Mouse (Mus musculus): ENCODE results near the gene Gstp3. TPM values are rescaled to one million over a fixed set of nuclear protein-coding genes. Genes with fewer than 3 reads are reported as not detected.
A peak's percentile ranks its signal among the peaks of the same experiment; 100 is the strongest.

Gstp3 gene
- polyA plus RNA-seq, 1 experiment from 2014 or later = 105 TPM

DNA sequence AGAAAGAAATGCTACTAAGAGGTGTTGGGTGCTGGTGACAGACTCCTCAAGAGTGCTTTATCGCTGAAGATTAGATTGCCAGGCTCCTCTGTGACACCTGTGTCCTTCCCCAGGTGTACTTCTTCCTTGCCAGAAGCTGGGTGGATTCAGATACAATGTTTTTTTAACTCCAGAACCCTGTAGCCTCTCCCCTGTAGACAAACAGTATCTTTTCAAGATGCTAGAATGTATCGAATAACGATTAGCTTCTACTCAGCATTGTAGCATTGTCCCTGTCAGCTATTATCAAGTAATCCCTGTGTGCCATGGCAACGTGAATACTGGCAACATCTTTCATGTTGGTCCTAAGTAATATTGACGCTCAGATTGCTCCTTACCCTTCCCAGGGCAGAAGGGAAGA is 25.6 kb downstream of the Gstp3 start:
- Histone ChIP-seq H3K9ac (ENCODE audit: low read depth, low read length) (no peak overlapping the region), H3K4me2 (ENCODE audit: low read depth, low read length) (no peak overlapping the region), H3K4me1 (ENCODE audit: control insufficient read depth, low read depth, low read length) (peaks cover 19% of the 10 kb centered on the region), H3K9me3 (replicated peaks; ENCODE audit: control insufficient read depth, low read length) (no peaks in the 10 kb centered on the region), H3K27me3 (ENCODE audit: control insufficient read depth, insufficient read depth, low read depth, low read length) (no peaks in the 10 kb centered on the region), H3K36me3 (ENCODE audit: control insufficient read depth, insufficient read depth) (no peaks in the 10 kb centered on the region; the same call in 1 of the 2 replicates), H3K4me3 (ENCODE audit: low read depth, low read length) (no peak overlapping the region), H3K27ac (ENCODE audit: low read length) (peak overlapping the region; percentile 8; the same call in 1 of the 2 replicates)
- WGBS (ENCODE audit: insufficient replicate concordance) = 60% methylated on average over 5 of the region's 5 CpGs
- no peak for ATAC-seq (ENCODE audit: low read depth)

DNA sequence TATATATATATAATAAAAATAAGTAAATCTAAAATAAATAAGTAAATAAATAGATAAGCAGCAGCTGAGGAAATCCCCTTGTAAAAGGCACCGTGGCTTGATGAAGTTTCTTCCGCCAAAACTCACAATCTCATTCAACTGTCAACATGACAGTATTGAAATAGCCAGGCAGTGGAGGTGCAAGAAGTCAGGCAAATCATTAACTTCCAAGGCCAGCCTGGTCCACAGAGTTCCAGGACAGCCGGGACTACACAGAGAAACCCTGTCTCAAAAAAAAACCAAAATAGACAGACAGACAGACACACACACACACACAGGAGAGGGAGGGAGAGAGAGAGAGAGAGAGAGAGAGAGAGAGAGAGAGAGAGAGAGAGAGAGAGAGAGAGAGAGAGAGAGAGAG is 26.1 kb downstream of the Gstp3 start:
- Histone ChIP-seq H3K4me3 (ENCODE audit: low read depth, low read length) (no peak overlapping the region), H3K9me3 (replicated peaks; ENCODE audit: control insufficient read depth, low read length) (no peaks in the 10 kb centered on the region), H3K4me2 (ENCODE audit: low read depth, low read length) (no peak overlapping the region), H3K4me1 (ENCODE audit: control insufficient read depth, low read depth, low read length) (peaks cover 17% of the 10 kb centered on the region), H3K27me3 (ENCODE audit: control insufficient read depth, insufficient read depth, low read depth, low read length) (no peaks in the 10 kb centered on the region), H3K9ac (ENCODE audit: low read depth, low read length) (no peak overlapping the region), H3K36me3 (ENCODE audit: control insufficient read depth, insufficient read depth) (no peaks in the 10 kb centered on the region; the same call in 1 of the 2 replicates), H3K27ac (ENCODE audit: low read length) (peak overlapping the region; percentile 60)
- ATAC-seq (ENCODE audit: low read depth) = peak; percentile 57
- WGBS (ENCODE audit: insufficient replicate concordance) = 57% methylated on average over 3 of the region's 3 CpGs

DNA sequence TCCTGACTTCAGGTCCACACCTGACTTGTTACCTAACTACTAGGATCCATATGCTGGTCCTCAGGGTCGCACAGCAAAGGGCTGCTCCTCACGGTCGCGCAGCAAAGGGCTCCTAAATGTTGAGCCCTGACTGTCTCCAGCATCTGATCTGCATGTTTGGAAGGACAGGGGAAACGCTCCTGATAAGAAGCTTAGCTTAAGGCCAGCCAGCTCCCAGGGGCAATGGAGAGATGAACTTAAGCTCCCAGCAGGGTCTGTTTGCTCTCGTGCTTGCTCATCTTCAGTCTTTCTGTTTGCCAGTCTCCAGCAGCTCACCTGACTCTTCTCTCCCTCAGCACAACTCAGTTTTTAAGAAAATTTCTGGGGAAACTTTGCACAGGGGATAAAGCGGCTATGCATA is 26.7 kb downstream of the Gstp3 start:
- no peak overlapping the region for H3K4me3 ChIP-seq (ENCODE audit: low read depth, low read length)
- H3K4me2 ChIP-seq (ENCODE audit: low read depth, low read length) = no peak overlapping the region
- peak overlapping the region; percentile 60 for H3K27ac ChIP-seq (ENCODE audit: low read length)
- peaks cover 12% of the 10 kb centered on the region for H3K4me1 ChIP-seq (ENCODE audit: control insufficient read depth, low read depth, low read length)
- H3K36me3 ChIP-seq (ENCODE audit: control insufficient read depth, insufficient read depth) = no peaks in the 10 kb centered on the region; the same call in 1 of the 2 replicates
- no peak overlapping the region for H3K9ac ChIP-seq (ENCODE audit: low read depth, low read length)
- H3K27me3 ChIP-seq (ENCODE audit: control insufficient read depth, insufficient read depth, low read depth, low read length) = no peaks in the 10 kb centered on the region
- H3K9me3 ChIP-seq (replicated peaks; ENCODE audit: control insufficient read depth, low read length) = no peaks in the 10 kb centered on the region
- ATAC-seq (ENCODE audit: low read depth) = no peak
- WGBS (ENCODE audit: insufficient replicate concordance) = 45% methylated on average over 7 of the region's 7 CpGs

DNA sequence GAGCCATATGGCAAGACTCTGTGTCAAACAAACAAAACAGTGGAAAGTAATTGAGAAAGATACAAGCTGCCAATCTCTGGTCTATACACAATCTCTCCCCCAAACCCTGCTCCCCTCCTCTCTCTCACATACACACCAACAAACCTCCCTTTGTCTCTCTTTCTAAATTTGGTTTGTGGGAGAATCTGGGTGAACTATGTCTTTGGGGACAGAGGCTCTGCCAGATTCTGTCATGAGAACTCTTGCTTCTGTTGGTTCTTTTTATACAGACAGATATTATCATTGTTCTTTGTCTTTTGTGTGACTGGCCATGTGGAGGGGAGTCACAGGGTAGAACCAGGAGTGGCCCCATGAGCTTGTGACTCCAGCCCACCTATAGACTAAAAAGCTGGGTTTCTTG is 31.8 kb downstream of the Gstp3 start:
- Histone ChIP-seq H3K27ac (ENCODE audit: low read length) (no peak overlapping the region), H3K27me3 (ENCODE audit: control insufficient read depth, insufficient read depth, low read depth, low read length) (no peaks in the 10 kb centered on the region), H3K36me3 (ENCODE audit: control insufficient read depth, insufficient read depth) (no peaks in the 10 kb centered on the region), H3K4me2 (ENCODE audit: low read depth, low read length) (no peak overlapping the region), H3K9me3 (replicated peaks; ENCODE audit: control insufficient read depth, low read length) (no peaks in the 10 kb centered on the region; the same call in 1 of the 2 replicates), H3K4me3 (ENCODE audit: low read depth, low read length) (no peak overlapping the region), H3K4me1 (ENCODE audit: control insufficient read depth, low read depth, low read length) (no peaks in the 10 kb centered on the region), H3K9ac (ENCODE audit: low read depth, low read length) (no peak overlapping the region)
- no peak for ATAC-seq (ENCODE audit: low read depth)

DNA sequence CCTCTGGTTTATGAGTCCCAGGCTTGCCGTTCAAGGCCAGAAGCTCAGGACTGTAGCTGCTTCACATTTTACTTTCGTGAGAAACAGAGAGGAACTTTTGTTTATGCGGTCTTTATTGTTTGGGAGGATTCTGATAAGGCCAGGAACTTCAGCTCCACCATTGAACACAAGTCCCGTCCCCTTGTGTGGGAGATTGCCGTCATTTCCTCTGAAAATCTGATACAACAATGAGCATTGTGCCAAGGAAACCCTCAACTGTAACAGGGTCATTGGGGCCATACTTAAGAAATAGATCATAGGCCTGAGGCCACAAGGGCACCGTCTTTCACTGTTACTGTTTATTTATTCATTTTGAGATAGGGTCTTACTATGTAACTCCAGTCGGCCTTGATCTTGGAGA is 36.2 kb downstream of the Gstp3 start:
- H3K4me2 ChIP-seq (ENCODE audit: low read depth, low read length) = no peak overlapping the region
- H3K4me3 ChIP-seq (ENCODE audit: low read depth, low read length) = no peak overlapping the region
- 54% methylated on average over 7 of the region's 7 CpGs for WGBS (ENCODE audit: insufficient replicate concordance)
- no peak for ATAC-seq (ENCODE audit: low read depth)
- H3K9me3 ChIP-seq (replicated peaks; ENCODE audit: control insufficient read depth, low read length) = no peaks in the 10 kb centered on the region; the same call in 1 of the 2 replicates
- no peak overlapping the region for H3K27ac ChIP-seq (ENCODE audit: low read length)
- H3K4me1 ChIP-seq (ENCODE audit: control insufficient read depth, low read depth, low read length) = peaks cover 12% of the 10 kb centered on the region
- no peaks in the 10 kb centered on the region for H3K27me3 ChIP-seq (ENCODE audit: control insufficient read depth, insufficient read depth, low read depth, low read length)
- H3K9ac ChIP-seq (ENCODE audit: low read depth, low read length) = no peak overlapping the region
- H3K36me3 ChIP-seq (ENCODE audit: control insufficient read depth, insufficient read depth) = no peaks in the 10 kb centered on the region

DNA sequence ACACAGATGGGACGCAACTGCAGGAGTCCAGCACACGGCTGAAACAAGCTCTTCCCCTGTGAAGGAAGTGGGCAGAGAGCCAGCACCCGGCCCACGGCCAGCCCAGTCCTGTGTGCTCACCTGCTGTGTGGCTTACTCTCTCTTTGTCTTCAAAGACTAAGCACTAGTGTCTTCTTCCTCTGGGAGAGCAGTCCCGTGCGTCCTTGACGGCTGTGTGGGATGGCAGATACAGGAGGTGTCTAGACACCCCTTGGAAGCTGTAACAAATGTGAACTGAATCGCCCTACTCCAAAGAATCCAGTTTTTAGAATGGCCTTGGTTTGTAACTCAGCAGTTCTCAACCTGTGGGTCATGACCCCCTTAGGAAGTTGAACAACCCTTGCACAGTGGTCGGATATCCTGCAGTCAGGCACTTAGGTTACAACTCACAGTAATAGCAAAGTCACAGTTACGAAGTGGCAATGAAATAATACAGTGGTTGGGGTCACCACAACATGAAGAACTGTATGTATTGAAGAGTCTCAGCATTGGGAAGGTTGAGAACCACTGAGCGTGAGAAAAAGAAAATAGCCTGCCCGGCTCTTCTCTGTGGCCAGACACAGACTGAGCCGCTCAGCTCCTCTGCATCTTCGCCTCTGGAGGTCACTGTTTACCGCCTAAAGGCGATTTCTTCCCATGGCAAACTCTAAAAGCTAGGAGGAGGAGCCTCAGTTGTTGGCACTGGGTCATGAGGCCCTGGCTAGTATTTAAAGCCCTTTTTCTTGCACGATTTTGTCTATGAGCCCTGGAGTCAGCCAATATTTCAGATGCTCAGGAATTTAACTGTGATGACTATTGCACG is 40.4 kb downstream of the Gstp3 start:
- peak overlapping the region; percentile 22; the same call in 1 of the 2 replicates for H3K9ac ChIP-seq (ENCODE audit: low read depth, low read length)
- peaks cover 25% of the 10 kb centered on the region for H3K4me1 ChIP-seq (ENCODE audit: control insufficient read depth, low read depth, low read length)
- no peaks in the 10 kb centered on the region for H3K36me3 ChIP-seq (ENCODE audit: control insufficient read depth, insufficient read depth)
- H3K4me2 ChIP-seq (ENCODE audit: low read depth, low read length) = peak overlapping the region; percentile 21; the same call in 1 of the 2 replicates
- 0 out of 2 replicates have a peak overlapping the region, but pooled peaks have one; percentile 14 for H3K27ac ChIP-seq (ENCODE audit: low read length)
- H3K27me3 ChIP-seq (ENCODE audit: control insufficient read depth, insufficient read depth, low read depth, low read length) = no peaks in the 10 kb centered on the region
- no peak overlapping the region for H3K4me3 ChIP-seq (ENCODE audit: low read depth, low read length)
- H3K9me3 ChIP-seq (replicated peaks; ENCODE audit: control insufficient read depth, low read length) = no peaks in the 10 kb centered on the region
- ATAC-seq (ENCODE audit: low read depth) = peak; percentile 78
- WGBS (ENCODE audit: insufficient replicate concordance) = 29% methylated on average over 18 of the region's 18 CpGs

DNA sequence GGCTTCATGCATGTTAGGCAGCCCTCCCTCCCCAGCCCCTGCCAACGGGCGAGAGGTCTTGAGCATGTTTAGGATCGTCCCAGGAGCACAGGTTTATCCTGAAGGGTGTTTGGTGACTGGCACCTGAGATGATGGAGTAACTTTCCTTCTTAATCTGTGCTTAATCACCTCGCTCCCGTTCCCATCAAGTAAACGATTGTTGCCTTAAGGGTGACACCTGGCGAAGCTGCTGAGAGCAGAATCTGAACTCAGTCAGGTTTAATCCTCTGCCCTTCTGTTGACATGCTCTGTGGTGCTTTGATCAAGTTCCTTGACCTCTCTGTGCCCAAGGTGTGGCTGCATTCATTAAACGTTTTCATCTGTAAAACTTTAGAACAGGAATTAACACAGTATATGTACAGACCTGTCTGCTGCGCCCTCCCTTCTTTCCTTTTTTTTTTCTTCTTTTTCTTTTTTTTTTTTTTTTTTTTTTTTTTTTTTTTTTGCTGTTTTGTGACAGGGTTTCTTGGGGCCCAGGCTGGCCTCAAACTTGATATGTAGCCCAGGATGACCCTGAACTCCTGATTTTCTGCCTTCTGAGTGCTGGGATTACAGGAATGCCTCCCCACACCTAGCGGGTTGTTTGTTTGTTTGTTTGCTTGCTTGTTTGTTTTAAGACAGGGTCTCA is 41.3 kb downstream of the Gstp3 start:
- Histone ChIP-seq H3K4me3 (ENCODE audit: low read depth, low read length) (no peak overlapping the region), H3K27ac (ENCODE audit: low read length) (no peak overlapping the region), H3K36me3 (ENCODE audit: control insufficient read depth, insufficient read depth) (no peaks in the 10 kb centered on the region), H3K9me3 (replicated peaks; ENCODE audit: control insufficient read depth, low read length) (no peaks in the 10 kb centered on the region), H3K27me3 (ENCODE audit: control insufficient read depth, insufficient read depth, low read depth, low read length) (no peaks in the 10 kb centered on the region), H3K4me2 (ENCODE audit: low read depth, low read length) (no peak overlapping the region), H3K9ac (ENCODE audit: low read depth, low read length) (no peak overlapping the region), H3K4me1 (ENCODE audit: control insufficient read depth, low read depth, low read length) (peaks cover 31% of the 10 kb centered on the region)
- no peak for ATAC-seq (ENCODE audit: low read depth)
- 68% methylated on average over 10 of the region's 10 CpGs for whole genome bisulfite sequencing (ENCODE audit: insufficient replicate concordance)

DNA sequence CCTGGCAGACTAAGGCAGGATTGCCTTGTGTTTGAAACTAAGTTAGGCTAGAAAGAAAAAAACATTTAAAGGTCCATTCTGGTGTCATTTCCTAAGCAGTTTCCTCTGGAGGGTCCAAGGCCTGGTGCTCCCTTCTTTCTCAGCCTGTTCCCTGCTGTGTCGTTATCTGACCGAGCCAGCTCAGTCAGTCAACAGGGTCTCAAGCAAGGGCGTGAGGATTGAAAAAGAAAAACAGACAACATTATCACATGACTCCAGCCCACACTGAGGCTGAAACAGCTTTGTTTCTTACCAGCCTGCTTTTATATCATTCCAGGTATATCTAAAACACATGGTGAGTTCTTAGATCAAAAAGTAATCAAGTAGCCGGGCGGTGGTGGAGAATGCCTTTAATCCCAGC is 43.7 kb downstream of the Gstp3 start:
- Histone ChIP-seq H3K4me2 (ENCODE audit: low read depth, low read length) (no peak overlapping the region), H3K27me3 (ENCODE audit: control insufficient read depth, insufficient read depth, low read depth, low read length) (no peaks in the 10 kb centered on the region), H3K4me3 (ENCODE audit: low read depth, low read length) (no peak overlapping the region), H3K9ac (ENCODE audit: low read depth, low read length) (no peak overlapping the region), H3K4me1 (ENCODE audit: control insufficient read depth, low read depth, low read length) (peaks cover 47% of the 10 kb centered on the region), H3K27ac (ENCODE audit: low read length) (peak overlapping the region; percentile 71), H3K36me3 (ENCODE audit: control insufficient read depth, insufficient read depth) (no peaks in the 10 kb centered on the region; the same call in 1 of the 2 replicates), H3K9me3 (replicated peaks; ENCODE audit: control insufficient read depth, low read length) (no peaks in the 10 kb centered on the region)
- ATAC-seq (ENCODE audit: low read depth) = peak; percentile 10; the same call in 1 of the 2 replicates
- 16% methylated on average over 5 of the region's 5 CpGs for WGBS (ENCODE audit: insufficient replicate concordance)

DNA sequence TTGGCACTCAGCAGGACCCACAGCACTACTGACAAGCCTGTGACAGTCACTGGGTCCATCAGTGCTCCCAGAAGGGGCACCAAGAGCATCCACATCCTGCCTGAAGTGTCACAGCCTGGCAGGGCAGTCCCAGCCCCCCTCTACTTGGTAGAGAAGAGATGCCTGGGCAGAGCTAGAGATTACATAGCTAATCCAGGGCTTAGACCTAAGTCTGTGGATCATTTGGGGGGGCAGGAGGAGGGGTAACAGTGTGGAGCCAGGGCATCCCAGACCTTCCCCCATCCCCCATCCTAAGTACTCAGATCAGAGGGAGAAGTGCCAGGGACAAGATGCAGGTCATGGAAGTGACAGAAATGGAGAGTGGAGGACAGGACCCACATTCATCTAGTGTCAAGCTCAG is 44.6 kb downstream of the Gstp3 start:
- no peak overlapping the region for H3K4me3 ChIP-seq (ENCODE audit: low read depth, low read length)
- H3K9me3 ChIP-seq (replicated peaks; ENCODE audit: control insufficient read depth, low read length) = no peaks in the 10 kb centered on the region
- peak overlapping the region; percentile 71 for H3K27ac ChIP-seq (ENCODE audit: low read length)
- peaks cover 2% of the 10 kb centered on the region; the same call in 1 of the 2 replicates for H3K36me3 ChIP-seq (ENCODE audit: control insufficient read depth, insufficient read depth)
- ATAC-seq (ENCODE audit: low read depth) = no peak
- no peak overlapping the region for H3K9ac ChIP-seq (ENCODE audit: low read depth, low read length)
- no peaks in the 10 kb centered on the region for H3K27me3 ChIP-seq (ENCODE audit: control insufficient read depth, insufficient read depth, low read depth, low read length)
- H3K4me1 ChIP-seq (ENCODE audit: control insufficient read depth, low read depth, low read length) = peaks cover 47% of the 10 kb centered on the region
- no peak overlapping the region for H3K4me2 ChIP-seq (ENCODE audit: low read depth, low read length)
